Mouse (Mus musculus) lung, postnatal 4 days (tissue): ENCODE measurements around the gene Bcorl1.

Source experiments
- DNase-seq, 2 experiments: peaks; one replicate each; pipeline ENCODE4 v3.0.0; 2021

The Bcorl1 gene

DNA sequence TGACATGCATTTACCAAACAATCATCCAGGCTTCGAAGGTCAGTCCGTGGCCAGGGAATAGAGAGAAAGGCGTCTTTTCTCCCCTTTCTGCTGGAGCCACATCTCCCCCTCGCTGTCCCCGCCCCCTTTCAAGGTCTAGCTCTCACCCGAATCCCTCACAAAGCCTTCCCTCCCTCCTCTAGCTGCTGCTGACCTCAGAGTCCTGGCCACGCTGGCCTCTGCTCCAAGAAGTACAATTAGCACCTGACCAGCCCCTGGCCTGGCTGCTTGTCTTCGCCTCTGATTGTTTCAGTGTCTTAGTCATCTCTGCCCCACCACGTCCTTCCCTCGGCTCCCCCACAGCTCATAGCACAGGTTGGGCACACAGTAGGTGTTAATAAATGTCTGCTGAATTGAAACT, 108.5 kb downstream of the Bcorl1 start:
- no peak for DNase-seq

DNA sequence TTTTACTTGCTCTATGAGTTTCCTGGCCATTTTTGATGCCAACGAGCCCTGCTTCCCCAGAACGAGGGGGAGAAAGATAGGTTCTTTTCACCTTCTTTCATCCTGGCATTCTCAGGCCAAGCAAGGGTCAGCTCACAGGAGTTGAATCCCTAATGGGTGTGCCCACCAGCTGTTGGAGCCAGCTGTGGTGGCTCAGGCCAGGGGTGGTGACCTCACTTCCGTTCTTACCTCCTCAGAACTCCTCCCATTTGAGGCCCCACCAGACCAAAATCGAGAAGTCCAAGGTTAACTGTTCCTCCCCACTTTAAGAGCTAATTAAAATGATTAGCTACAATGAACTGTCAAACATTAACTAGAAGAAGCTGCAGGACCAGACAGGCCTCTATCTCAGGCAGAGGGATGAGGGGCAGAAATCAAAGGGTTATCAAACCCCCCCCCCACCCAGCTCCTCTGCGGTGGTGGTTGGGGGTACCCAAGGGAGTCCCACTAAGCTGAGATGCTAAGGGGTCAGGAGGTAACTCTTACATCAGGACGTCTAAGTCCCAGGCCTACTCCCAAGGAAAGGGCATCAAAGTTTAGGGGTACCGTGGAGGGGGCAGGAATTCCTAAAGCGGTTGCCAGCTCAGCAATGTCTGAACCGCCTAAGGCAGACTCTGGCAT, 111.2 kb downstream of the Bcorl1 start:
- DNase-seq: peak in 1 of 2 experiments; percentile 38

DNA sequence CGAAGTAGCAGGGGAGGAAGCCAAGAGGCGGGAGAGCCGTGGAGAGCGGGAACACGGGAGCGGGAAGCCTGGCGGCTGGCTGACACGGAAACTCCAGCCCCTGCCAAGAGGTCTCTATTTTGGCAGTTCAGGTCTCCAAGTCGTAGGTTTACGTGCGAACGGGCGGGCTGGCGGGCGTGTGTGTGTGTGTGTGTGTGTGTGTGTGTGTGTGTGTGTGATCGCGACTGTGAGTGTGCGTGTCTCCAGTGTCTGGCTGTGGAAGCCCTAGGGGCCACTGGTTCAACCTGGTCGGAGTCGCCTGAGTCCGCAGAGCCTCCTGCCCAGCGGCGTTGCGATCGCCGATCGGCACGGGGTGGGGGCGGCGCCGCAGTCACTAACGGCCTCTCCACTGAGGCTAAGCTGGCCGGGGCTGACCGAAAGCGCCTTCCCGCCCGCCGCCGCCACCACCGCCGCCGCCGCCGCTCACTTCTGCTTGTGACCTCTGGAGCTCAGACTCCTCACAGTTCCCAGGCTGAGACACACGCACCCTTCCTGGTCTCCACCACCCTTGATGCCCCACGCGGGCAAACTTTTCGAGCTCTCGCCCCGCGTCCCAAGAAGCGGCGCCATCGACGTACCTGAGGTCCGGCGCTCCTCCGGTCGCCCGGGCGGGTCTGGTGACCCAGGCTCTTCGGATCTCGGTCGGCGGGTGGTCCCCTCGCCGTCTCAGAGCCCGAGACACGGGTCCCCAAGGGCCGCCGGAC, 111.9 kb downstream of the Bcorl1 start:
- peak; percentile 49 to 51 for DNase-seq

DNA sequence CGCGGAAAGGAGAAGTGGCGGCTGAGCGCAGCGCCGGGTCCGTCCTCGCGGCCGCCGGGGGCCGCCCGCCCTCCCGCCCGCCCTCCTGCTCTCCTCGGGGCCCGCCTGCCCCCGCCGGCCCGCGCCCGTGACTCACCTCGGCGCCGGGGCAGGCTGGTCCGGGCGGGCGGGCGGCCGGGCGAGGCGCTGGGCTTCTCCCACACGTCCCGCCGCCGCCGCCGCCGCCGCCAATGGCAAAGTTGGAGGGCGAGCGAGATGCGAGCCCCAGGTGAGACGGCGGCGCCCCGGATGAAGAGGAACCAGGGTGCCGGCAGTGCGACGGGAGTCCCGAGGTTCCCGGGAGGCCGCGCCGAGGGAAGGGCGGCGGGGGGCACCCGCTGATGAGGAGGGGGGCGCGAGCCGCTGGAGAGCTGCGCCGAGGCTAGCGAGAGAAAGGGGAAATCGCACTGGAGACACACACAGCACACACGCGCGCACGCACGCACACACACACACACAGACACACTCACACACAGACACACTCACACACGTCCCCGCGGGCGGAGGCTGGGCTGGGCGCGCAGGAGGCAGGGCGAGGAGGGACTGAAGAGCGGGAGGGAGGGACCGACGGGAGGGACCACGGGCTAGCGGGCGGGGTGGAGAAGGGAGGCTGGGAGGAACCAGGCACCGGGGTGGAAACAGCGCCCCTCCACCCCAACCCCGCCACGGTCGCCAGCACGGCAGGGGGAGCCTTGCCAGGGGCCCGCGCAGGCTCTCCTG, 112.8 kb downstream of the Bcorl1 start:
- DNase-seq: peak; percentile 85 to 90

DNA sequence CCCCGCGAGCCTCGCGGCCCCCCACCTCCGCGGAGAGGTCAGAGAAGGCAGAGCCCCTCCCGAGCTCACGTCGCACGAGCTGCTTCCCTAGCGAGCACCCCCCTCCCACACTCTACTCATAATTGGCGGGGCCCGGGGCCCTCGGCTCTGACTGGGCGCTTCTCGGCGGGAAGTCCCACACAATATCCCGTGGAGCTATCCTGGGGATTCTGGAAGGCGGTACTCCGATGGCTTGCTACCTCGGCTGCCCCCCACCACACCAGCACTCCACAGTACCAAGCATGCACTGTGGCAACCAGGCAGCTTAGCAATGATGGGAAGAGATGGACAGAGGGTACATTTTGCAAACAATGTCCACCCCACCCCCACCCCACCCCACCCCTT, 113.3 kb downstream of the Bcorl1 start:
- no peak for DNase-seq

DNA sequence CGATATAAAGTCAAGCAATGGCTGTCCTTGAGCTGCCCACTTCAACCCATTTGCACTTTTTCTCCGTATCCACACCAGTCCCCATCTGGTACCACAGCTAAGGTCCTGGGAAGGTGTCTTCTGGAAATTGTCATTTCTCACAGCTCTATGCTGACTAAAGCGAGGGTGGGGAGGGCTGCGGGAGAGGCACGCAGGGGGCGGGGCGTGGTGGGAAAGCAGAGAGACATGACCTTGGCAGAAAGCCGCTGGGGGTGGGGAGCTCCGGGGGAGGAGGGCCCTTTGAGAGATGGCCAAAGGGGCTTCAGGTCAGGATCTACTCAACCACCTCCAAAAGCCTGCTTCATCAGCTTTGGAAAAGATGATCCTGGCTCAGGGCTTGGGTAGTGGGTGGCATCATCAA, 113.9 kb downstream of the Bcorl1 start:
- no peak for DNase-seq

DNA sequence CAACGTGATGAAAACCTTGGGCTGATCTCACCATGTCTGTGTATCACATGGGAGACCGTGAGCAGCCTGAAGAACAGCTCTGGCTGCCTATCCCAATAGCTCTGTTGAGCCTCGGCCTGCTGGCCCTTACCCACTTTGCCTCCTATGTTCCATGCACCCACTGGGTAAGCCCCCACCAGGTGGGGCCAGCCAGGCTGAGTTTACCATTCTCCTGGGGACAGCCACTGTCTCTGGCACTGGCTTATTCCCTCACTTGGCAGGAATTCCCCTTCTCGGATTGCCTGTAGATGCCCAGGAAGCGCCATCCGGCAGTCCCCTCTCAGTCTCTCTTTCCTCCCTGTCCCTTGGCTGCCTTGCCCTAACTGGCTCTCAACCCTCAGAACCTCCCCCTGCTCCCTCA, 115.8 kb downstream of the Bcorl1 start:
- no peak for DNase-seq
